ENCODE assay signal across 8 mouse cellular contexts in the genomic region with DNA sequence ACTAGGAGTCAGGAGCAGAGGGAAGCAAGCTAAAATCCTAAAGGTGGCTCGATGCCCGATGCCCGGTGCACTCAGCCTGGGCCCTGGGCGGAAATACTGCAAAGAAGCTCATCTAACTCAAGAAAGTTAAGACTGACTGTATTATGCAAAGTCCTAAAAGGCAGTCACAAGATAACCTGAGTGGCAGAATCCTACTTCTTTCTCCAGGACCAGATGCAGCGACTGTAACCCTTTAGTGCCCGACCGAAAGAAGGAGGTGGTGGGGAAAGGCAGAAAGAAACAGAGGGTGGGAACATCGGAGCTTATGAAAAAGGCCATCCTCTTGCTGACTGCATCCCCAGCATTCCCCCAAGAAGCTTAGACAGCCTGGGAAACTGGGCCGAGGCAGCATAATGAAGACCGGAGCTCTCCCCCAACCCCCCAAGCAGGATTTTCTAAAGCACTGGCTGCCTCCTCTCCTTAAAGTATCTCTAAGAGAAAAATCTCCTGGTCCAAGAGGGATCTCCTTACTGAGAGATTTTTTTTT.
DNase-seq lines count a peak whose midpoint lies in the region; ATAC-seq and TF ChIP-seq lines count a peak whose summit lies in the region.

No protein-coding gene starts in this region.

- peak overlapping the region; percentile 52 for H3K4me3 ChIP-seq in heart, embryonic 11.5 days (ENCODE audit: low read depth, low read length)
- peak overlapping the region; percentile 98 for H3K4me3 ChIP-seq in cerebellum, adult 2 months (replicated peaks; ENCODE audit: insufficient read depth, low read depth, low read length)
- peak overlapping the region; percentile 54 for H3K4me3 ChIP-seq in midbrain, embryonic 12.5 days
- peak overlapping the region; percentile 49 for H3K4me3 ChIP-seq in stomach, postnatal 0 days (ENCODE audit: low read depth, low read length)

- H3K9ac ChIP-seq in heart, embryonic 11.5 days (ENCODE audit: low read depth, low read length): no peak overlapping the region
- peak overlapping the region; percentile 57 for H3K9ac ChIP-seq in midbrain, embryonic 12.5 days (replicated peaks)
- peak overlapping the region; percentile 53 for H3K9ac ChIP-seq in stomach, postnatal 0 days (ENCODE audit: low read length)

- DNase-seq in heart, postnatal 4 days: no peak
- DNase-seq in cerebellum, adult 2 months: peak; percentile 64 to 72
- DNase-seq in forelimb bud, embryonic 11.5 days (ENCODE audit: low read depth, low spot score): peak; percentile 23
- peak; percentile 42 to 49 for DNase-seq in kidney, postnatal 4 days
- peak; percentile 14 for DNase-seq in stomach, postnatal 0 days (ENCODE audit: low spot score)
- DNase-seq in urinary bladder, postnatal 25 days (ENCODE audit: low spot score): no peak

- no peak for ATAC-seq in heart, embryonic 11.5 days (replicated peaks; ENCODE audit: insufficient number of reproducible peaks, low FRiP score, low TSS enrichment)
- peak; percentile 27 for ATAC-seq in midbrain, embryonic 12.5 days (ENCODE audit: low FRiP score, low read depth)
- no peak for ATAC-seq in stomach, postnatal 0 days (ENCODE audit: low FRiP score, low TSS enrichment)

- peak overlapping the region; percentile 90 for H3K4me2 ChIP-seq in heart, embryonic 11.5 days
- H3K4me2 ChIP-seq in midbrain, embryonic 12.5 days (replicated peaks): peak overlapping the region; percentile 71
- H3K4me2 ChIP-seq in stomach, postnatal 0 days (replicated peaks; ENCODE audit: low read depth): peak overlapping the region; percentile 80

- H3K27ac ChIP-seq in heart, embryonic 11.5 days (ENCODE audit: low read depth, low read length): no peak overlapping the region
- peak overlapping the region; percentile 81 for H3K27ac ChIP-seq in cerebellum, adult 2 months (ENCODE audit: insufficient read depth, low read length)
- H3K27ac ChIP-seq in midbrain, embryonic 12.5 days (replicated peaks): peak overlapping the region; percentile 20; the same call in 1 of the 2 replicates
- no peak overlapping the region for H3K27ac ChIP-seq in stomach, postnatal 0 days (replicated peaks)

- no peaks in the 10 kb centered on the region for H3K9me3 ChIP-seq in heart, embryonic 11.5 days (replicated peaks; ENCODE audit: control insufficient read depth, low read length)
- H3K9me3 ChIP-seq in midbrain, embryonic 12.5 days: no peaks in the 10 kb centered on the region
- no peaks in the 10 kb centered on the region for H3K9me3 ChIP-seq in stomach, postnatal 0 days (ENCODE audit: control insufficient read depth, low read length)

- no peak for TF ChIP-seq CTCF in cerebellum, adult 2 months (IDR thresholded peaks at IDR 0.05; ENCODE audit: borderline replicate concordance, insufficient read depth, low read depth, low read length)
- no peak for TF ChIP-seq CTCF in stomach, postnatal 0 days (IDR thresholded peaks at IDR 0.05; ENCODE audit: low read depth)

- H3K36me3 ChIP-seq in heart, embryonic 11.5 days (ENCODE audit: control insufficient read depth, insufficient read depth, low read length): no peaks in the 10 kb centered on the region
- H3K36me3 ChIP-seq in midbrain, embryonic 12.5 days: no peaks in the 10 kb centered on the region
- no peaks in the 10 kb centered on the region for H3K36me3 ChIP-seq in stomach, postnatal 0 days (ENCODE audit: control insufficient read depth, insufficient read depth, low read length)

- peaks cover 7% of the 10 kb centered on the region for H3K27me3 ChIP-seq in heart, embryonic 11.5 days (ENCODE audit: control insufficient read depth, insufficient read depth, low read length)
- no peaks in the 10 kb centered on the region for H3K27me3 ChIP-seq in cerebellum, adult 2 months (ENCODE audit: control insufficient read depth, insufficient read depth, low read length)
- no peaks in the 10 kb centered on the region for H3K27me3 ChIP-seq in midbrain, embryonic 12.5 days
- no peaks in the 10 kb centered on the region for H3K27me3 ChIP-seq in stomach, postnatal 0 days (ENCODE audit: control insufficient read depth, insufficient read depth, low read length)

- no peak for TF ChIP-seq EP300 in stomach, postnatal 0 days (optimal IDR thresholded peaks at IDR 0.05)

- TF ChIP-seq POLR2A in cerebellum, adult 2 months (IDR thresholded peaks at IDR 0.05; ENCODE audit: borderline replicate concordance, insufficient read depth, low read length): no peak

- no peaks in the 10 kb centered on the region for H3K4me1 ChIP-seq in heart, embryonic 11.5 days (ENCODE audit: control insufficient read depth, insufficient read depth, low read length)
- peaks cover 2% of the 10 kb centered on the region; the same call in 1 of the 2 replicates for H3K4me1 ChIP-seq in cerebellum, adult 2 months (ENCODE audit: control insufficient read depth, insufficient read depth, low read length)
- 0 out of 2 replicates have a peak, but pooled peaks cover 5% of the 10 kb centered on the region for H3K4me1 ChIP-seq in midbrain, embryonic 12.5 days
- no peaks in the 10 kb centered on the region; the same call in 1 of the 2 replicates for H3K4me1 ChIP-seq in stomach, postnatal 0 days (replicated peaks; ENCODE audit: control insufficient read depth, insufficient read depth)

- WGBS in heart, embryonic 11.5 days (ENCODE audit: insufficient replicate concordance): 2% methylated on average over 10 of the region's 10 CpGs
- WGBS in cerebellum, adult 2 months: 1% methylated on average over 10 of the region's 10 CpGs
- WGBS in midbrain, embryonic 12.5 days: 2% methylated on average over 10 of the region's 10 CpGs
- 4% methylated on average over 10 of the region's 10 CpGs for WGBS in stomach, postnatal 0 days

Comparison
In these comparisons a context has a peak if more than half of its experiments do, and no peak if none do; other contexts are left out.
1. H3K27ac ChIP-seq: peak in cerebellum, adult 2 months (single experiment) and midbrain, embryonic 12.5 days (single experiment); none in heart, embryonic 11.5 days (single experiment) and stomach, postnatal 0 days (single experiment).
2. DNase-seq: peak in cerebellum, adult 2 months (2 of 2), forelimb bud, embryonic 11.5 days (single experiment), kidney, postnatal 4 days (2 of 2) and stomach, postnatal 0 days (single experiment); none in heart, postnatal 4 days (single experiment) and urinary bladder, postnatal 25 days (single experiment).
3. Peak in every context shown above with its lines, with median percentiles within 50 percentile points of each other: H3K4me2 ChIP-seq and H3K4me3 ChIP-seq.